Mouse (Mus musculus) liver, embryonic 16.5 days (tissue): ENCODE measurements around the gene Sec31a. TPM values are rescaled to one million over a fixed set of nuclear protein-coding genes. Genes with fewer than 3 reads are reported as not detected.
A peak's percentile ranks its signal among the peaks of the same experiment; 100 is the strongest.

ENCODE experiments used
- ATAC-seq: fragments of 200-750 bp; cut with Nextera tagmentation; 2 replicates; pipeline ENCODE4 v1.8.0; 2017; ENCODE audit warnings: low read depth, mild to moderate bottlenecking, moderate number of reproducible peaks, moderate library complexity
- H3K27ac ChIP-seq: fragments of 300-500 bp; sonication (generic); 2 replicates; pipeline ENCODE4 v1.5.1; 2014; ENCODE audit warnings: mild to moderate bottlenecking, low read length
- H3K27me3 ChIP-seq: fragments of 300-500 bp; sonication (generic); 2 replicates; pipeline ENCODE4 v1.6.1; 2014; ENCODE audit warnings: low read depth, low read length, mixed read lengths; ENCODE audit not compliant: control insufficient read depth, insufficient read depth
- H3K36me3 ChIP-seq: fragments of 300-500 bp; sonication (generic); 2 replicates; pipeline ENCODE4 v1.6.1; 2014; ENCODE audit warnings: mild to moderate bottlenecking; ENCODE audit not compliant: control insufficient read depth, insufficient read depth
- H3K4me1 ChIP-seq: fragments of 300-500 bp; sonication (generic); 2 replicates; pipeline ENCODE4 v1.6.1; 2014; ENCODE audit warnings: low read depth, low read length, mixed read lengths; ENCODE audit not compliant: control insufficient read depth
- H3K4me2 ChIP-seq: fragments of 300-500 bp; sonication (generic); 2 replicates; pipeline ENCODE4 v1.6.1; 2014; ENCODE audit warnings: low read depth, low read length, mixed read lengths
- H3K4me3 ChIP-seq: fragments of 300-500 bp; sonication (generic); 2 replicates; pipeline ENCODE4 v1.5.1; 2014; ENCODE audit warnings: low read depth, mild to moderate bottlenecking, low read length
- H3K9ac ChIP-seq: fragments of 300-500 bp; sonication (generic); 2 replicates; pipeline ENCODE4 v1.6.1; 2014; ENCODE audit warnings: low read depth, low read length
- H3K9me3 ChIP-seq: fragments of 300-500 bp; sonication (generic); replicated peaks from 2 replicates; pipeline ENCODE4 v1.6.1; 2016; ENCODE audit warnings: low read length; ENCODE audit not compliant: control insufficient read depth
- WGBS: fragments of 180-500 bp; shearing (Covaris S2); extraction: QIAGEN DNeasy Blood & Tissue Kit; methylation state at CpG from one replicate; pipeline ENCODE4 v1.1.7; 2014; ENCODE audit not compliant: insufficient replicate concordance; 5-methylcytosine and 5-hydroxymethylcytosine counted together
- polyA plus RNA-seq: library from polyadenylated mRNA; unstranded; fragments of >200 nt; fragmentation: Nextera tagmentation; extraction: Ambion mirVana; gene quantifications from 2 replicates; pipeline ENCODE4 v1.2.1, GENCODE M21; 2015

Sec31a gene
- polyA plus RNA-seq, 1 experiment from 2014 or later, result 67.4 TPM

DNA sequence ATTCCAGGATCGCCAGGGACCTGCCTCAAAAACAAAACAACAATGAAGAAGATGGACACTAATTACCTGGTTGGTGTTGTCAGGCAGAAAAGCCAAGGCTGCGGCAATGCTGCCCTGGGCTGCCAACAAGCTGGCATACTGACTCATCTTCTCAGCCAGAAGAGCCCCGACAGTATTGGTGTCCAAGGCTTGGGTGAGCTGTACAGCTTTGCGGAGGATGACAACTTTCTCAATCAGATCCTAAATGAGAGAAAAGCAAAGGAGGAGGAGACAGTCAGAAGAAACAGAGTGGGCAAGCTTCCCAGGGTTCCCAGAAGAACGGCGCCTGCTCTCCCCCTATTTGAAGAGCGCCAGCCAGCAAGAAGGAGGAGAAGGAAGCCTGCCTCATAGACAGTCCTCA, 34.9 kb downstream of the Sec31a start:
- H3K36me3 ChIP-seq, result peaks cover 14% of the 10 kb centered on the region
- H3K9me3 ChIP-seq, result no peaks in the 10 kb centered on the region
- WGBS, result 78% methylated on average over 7 of the region's 7 CpGs
- no peak for ATAC-seq
- no peaks in the 10 kb centered on the region for H3K27me3 ChIP-seq
- H3K27ac ChIP-seq, result no peak overlapping the region
- no peak overlapping the region for H3K4me3 ChIP-seq
- H3K4me2 ChIP-seq, result no peak overlapping the region
- no peaks in the 10 kb centered on the region; the same call in 1 of the 2 replicates for H3K4me1 ChIP-seq
- no peak overlapping the region for H3K9ac ChIP-seq

DNA sequence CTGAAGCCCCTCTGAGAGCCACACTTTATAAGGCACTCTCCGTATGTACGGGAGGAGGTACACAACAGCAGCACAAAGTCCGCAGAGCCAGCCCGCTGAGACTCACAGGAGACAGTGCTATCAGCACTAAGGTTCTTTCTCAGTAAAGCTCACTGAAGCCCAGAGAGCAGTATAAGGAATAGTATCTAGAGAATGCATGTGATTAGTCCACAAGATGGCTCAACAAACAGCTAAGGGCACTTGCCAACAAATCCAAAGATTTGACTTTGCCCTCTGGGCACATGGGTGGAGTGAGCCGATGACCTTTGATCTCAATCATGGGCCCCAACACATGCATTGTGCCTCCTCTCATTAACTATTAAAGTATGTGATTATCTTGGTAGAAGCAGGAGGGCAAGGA, 35.8 kb downstream of the Sec31a start:
- WGBS, result 80% methylated on average over 5 of the region's 5 CpGs
- no peak overlapping the region for H3K4me3 ChIP-seq
- H3K9ac ChIP-seq, result no peak overlapping the region
- peak; percentile 51 for ATAC-seq
- H3K27ac ChIP-seq, result no peak overlapping the region
- H3K4me1 ChIP-seq, result no peaks in the 10 kb centered on the region; the same call in 1 of the 2 replicates
- peaks cover 16% of the 10 kb centered on the region for H3K36me3 ChIP-seq
- H3K9me3 ChIP-seq, result no peaks in the 10 kb centered on the region
- H3K4me2 ChIP-seq, result no peak overlapping the region
- H3K27me3 ChIP-seq, result no peaks in the 10 kb centered on the region

DNA sequence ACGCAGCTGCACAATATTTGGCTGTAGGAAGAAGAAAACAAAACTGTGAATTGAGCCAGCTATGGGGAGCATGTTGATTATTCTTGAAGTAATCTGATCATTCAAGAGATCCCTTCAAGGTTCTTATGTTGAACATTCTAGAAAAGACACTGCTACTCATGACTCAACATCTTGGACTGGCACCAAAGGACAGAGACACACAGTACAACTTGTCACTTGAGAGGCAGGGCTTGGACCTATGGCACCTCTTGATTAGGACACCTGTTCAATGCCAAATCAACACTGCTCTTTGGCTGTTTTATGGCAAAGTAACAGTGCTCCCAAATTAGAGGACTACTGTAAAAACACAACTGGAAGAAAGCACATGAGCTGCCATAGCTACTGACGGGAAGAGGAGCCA, 37.1 kb downstream of the Sec31a start:
- no peaks in the 10 kb centered on the region; the same call in 1 of the 2 replicates for H3K4me1 ChIP-seq
- no peak overlapping the region for H3K4me3 ChIP-seq
- H3K36me3 ChIP-seq, result peaks cover 25% of the 10 kb centered on the region
- H3K27ac ChIP-seq, result no peak overlapping the region
- H3K4me2 ChIP-seq, result no peak overlapping the region
- no peaks in the 10 kb centered on the region for H3K9me3 ChIP-seq
- 75% methylated on average over 2 of the region's 2 CpGs for WGBS
- ATAC-seq, result no peak
- H3K27me3 ChIP-seq, result no peaks in the 10 kb centered on the region
- no peak overlapping the region for H3K9ac ChIP-seq

DNA sequence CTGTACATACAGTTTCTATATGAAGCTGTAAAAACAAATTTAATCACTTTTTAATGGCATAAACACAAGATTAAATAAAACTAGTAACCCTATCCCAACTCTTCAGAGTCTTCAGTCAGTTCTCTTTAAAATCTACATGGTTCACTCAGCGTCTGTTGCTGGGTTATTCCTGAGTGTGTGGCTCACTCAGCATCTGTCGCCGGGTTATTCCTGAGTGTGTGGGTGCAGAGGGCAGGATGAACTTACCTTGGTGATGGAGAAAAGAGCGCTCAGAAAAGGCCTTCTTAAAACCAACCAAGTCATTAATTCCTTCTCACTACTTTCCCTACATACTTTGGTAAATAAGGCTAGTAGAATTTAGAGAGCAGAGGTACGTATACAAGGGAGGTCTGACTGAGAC, 37.8 kb downstream of the Sec31a start:
- Histone ChIP-seq H3K4me2 (no peak overlapping the region), H3K4me1 (no peaks in the 10 kb centered on the region; the same call in 1 of the 2 replicates), H3K27ac (no peak overlapping the region), H3K36me3 (peaks cover 28% of the 10 kb centered on the region), H3K9me3 (no peaks in the 10 kb centered on the region), H3K4me3 (no peak overlapping the region), H3K27me3 (no peaks in the 10 kb centered on the region), H3K9ac (no peak overlapping the region)
- no peak for ATAC-seq
- 83% methylated on average over 5 of the region's 5 CpGs for WGBS

DNA sequence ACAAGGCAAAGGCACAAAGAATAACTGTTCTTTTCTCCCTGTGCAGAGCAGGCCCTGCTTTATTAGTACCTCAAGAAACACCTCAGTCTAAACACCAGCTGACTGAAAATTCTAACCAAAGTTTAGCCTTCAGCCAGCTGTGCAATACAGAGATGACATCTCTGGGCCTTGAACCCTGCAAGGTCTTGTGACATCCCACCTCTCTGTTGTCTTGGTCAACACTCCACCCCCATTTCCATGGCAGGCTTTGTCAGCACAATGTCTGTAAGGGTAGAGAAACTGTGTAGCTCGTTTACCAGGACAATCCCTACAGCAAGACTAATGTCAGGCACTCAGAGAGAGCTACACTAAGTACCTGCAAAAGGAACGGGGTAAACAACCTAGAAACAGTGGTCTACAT, 38.7 kb downstream of the Sec31a start:
- Histone ChIP-seq H3K4me2 (no peak overlapping the region), H3K4me1 (no peaks in the 10 kb centered on the region; the same call in 1 of the 2 replicates), H3K36me3 (peaks cover 26% of the 10 kb centered on the region), H3K4me3 (no peak overlapping the region), H3K9me3 (no peaks in the 10 kb centered on the region), H3K27me3 (no peaks in the 10 kb centered on the region), H3K27ac (no peak overlapping the region), H3K9ac (no peak overlapping the region)
- peak; percentile 37 for ATAC-seq
- WGBS, result 57% methylated on average over 2 of the region's 2 CpGs

DNA sequence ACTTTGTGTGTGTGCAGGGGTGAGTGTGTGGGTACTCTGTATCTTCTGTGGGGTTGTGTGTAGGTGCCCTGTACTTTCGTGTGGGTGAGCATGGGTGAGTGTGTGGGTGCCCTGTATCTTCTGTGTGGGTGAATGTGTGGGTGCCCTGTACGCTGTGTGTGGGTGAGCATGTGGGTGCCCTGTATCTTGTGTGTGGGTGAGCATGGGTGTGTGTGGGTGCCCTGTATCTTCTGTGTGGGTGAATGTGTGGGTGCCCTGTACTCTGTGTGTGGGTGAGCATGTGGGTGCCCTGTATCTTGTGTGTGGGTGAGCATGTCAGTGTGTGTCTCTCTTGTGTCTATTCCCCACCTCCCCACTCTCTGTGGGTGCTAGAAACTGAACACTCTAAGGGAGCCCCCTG, 41.3 kb downstream of the Sec31a start:
- ATAC-seq, result no peak
- 68% methylated on average over 2 of the region's 2 CpGs for WGBS
- no peak overlapping the region for H3K27ac ChIP-seq

DNA sequence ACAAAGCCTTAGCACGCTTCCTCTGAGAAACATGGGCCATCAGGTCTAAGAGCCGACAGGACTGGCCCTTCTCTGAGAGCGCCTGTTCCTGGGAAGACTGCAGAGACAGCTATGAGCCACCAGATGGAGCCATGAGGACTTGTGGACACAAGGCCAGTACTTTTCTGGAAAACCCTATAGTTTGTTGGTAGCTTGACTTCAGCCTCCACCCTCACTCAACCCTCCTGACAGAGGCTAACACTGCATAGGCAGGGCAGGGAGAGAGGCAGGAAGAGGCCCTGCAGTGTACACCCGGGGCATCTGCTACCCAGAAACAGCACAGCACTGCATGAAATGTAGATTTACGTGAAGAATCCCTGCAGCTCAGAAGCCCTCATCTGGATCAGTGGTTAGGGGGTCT, 42.1 kb downstream of the Sec31a start:
- Histone ChIP-seq H3K4me3 (no peak overlapping the region), H3K27ac (no peak overlapping the region), H3K36me3 (peaks cover 18% of the 10 kb centered on the region), H3K9me3 (no peaks in the 10 kb centered on the region), H3K4me1 (no peaks in the 10 kb centered on the region; the same call in 1 of the 2 replicates), H3K27me3 (no peaks in the 10 kb centered on the region), H3K9ac (no peak overlapping the region), H3K4me2 (no peak overlapping the region)
- WGBS, result 50% methylated on average over 5 of the region's 5 CpGs
- no peak for ATAC-seq

More for the DNA sequence above, 41.3 kb downstream of the Sec31a start:
- no peaks in the 10 kb centered on the region; the same call in 1 of the 2 replicates for H3K4me1 ChIP-seq
- H3K9ac ChIP-seq, result no peak overlapping the region
- H3K4me2 ChIP-seq, result no peak overlapping the region
- no peaks in the 10 kb centered on the region for H3K27me3 ChIP-seq
- peaks cover 18% of the 10 kb centered on the region for H3K36me3 ChIP-seq
- no peak overlapping the region for H3K4me3 ChIP-seq
- H3K9me3 ChIP-seq, result no peaks in the 10 kb centered on the region

DNA sequence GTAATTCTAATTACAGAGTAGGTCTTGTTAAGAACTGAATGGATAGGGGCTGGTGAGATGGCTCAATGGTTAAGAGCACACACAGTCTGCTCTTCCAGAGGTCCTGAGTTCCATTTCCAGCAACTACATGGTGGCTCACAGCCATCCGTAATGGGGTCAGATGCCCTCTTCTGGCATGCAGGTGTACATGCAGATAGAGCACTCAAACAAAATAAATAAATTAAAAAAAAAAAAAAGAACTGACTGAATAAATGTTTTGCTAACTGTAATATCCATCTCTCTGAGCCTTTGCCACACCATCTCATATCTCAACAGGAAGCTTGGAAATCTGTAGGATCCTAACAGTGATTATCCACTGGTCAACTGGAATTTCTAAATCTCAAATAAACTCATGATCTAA, 45.1 kb downstream of the Sec31a start:
- no peak for ATAC-seq
- Histone ChIP-seq H3K27ac (no peak overlapping the region), H3K4me3 (no peak overlapping the region), H3K4me1 (no peaks in the 10 kb centered on the region), H3K36me3 (peaks cover 15% of the 10 kb centered on the region), H3K4me2 (no peak overlapping the region), H3K27me3 (no peaks in the 10 kb centered on the region), H3K9me3 (no peaks in the 10 kb centered on the region), H3K9ac (no peak overlapping the region)
- WGBS, result 44% methylated on average over 1 of the region's 1 CpGs

DNA sequence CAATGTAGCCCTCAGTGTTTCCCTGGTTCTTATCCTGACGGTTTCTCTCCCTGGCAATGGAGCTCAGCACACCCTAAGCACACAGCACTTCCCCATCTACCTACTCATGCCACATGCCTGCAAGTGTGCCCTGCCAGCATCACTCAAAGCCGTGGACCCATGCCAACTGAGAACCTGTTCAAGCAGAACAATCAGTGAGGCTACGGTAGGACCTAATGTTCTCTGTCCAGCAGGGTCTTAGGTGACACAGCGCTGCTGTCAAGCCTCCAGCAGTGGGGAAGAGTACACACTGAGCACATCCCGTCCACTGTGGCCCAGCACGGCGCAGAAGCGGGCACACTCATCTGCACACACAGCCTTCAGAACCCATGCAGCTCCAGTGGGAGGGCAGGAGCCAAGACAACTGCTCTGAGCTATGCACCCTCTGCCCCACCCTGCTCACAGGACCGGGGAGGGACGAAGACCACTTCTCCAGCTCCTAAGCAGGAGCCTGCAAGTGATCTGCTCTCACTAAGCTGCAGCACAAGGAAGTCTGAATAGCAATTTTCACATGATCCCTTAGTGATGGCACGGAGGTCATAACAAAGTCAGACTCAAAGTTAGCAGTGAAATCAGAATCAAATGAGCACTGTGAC, 46.1 kb downstream of the Sec31a start:
- Histone ChIP-seq H3K9ac (no peak overlapping the region), H3K36me3 (peaks cover 11% of the 10 kb centered on the region), H3K27ac (no peak overlapping the region), H3K27me3 (no peaks in the 10 kb centered on the region), H3K4me3 (no peak overlapping the region), H3K4me2 (no peak overlapping the region), H3K9me3 (no peaks in the 10 kb centered on the region), H3K4me1 (no peaks in the 10 kb centered on the region)
- ATAC-seq, result no peak
- 75% methylated on average over 11 of the region's 11 CpGs for WGBS
